Mouse (Mus musculus): Measurements from ENCODE around the gene Inpp5f.
A peak's percentile ranks its signal among the peaks of the same experiment; 100 is the strongest.
"Not testable (repeated sequence)": the region's sequence is repeated elsewhere in the genome, so short reads cannot be mapped to it uniquely, and the experiment has no call there.

Inpp5f gene

DNA sequence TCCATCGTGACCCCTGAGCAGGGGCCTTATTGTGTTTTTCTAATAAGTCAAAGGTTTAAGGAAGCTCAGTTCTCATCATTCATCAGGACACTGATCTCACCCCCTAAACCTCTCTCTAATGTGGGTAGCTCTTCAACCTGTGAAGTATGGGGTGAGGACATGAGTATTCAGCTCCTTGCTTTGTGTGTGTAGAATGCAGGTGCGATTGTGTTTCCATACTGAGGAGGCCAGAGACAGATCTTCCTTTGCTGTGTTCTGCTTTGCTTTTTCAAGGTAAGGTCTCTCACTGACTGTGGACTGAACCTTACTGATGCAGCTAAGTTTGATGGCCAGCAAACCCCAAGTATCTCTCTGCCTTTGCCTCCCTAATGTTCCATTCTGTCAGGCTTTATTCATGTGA is 14.9 kb upstream of the Inpp5f start:
- no peak for DNase-seq

DNA sequence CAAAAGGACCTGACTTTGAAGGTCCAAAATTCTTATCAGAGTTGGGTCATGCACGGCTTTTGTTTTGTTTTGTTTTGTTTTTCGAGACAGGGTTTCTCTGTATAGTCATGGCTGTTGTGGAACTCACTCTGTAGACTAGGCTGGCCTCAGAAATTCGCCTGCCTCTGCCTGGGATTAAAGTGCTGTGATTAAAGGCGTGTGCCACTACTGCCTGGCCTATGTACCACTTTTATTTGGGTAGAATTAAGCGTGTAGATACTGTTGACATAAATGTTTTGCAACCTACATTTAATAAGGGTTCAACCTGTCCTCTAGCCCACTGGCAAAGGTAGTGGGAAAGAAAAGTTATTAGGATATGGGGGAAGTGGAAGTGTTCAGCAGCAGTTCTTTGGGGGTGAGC is 12.1 kb upstream of the Inpp5f start:
- no peak for DNase-seq

DNA sequence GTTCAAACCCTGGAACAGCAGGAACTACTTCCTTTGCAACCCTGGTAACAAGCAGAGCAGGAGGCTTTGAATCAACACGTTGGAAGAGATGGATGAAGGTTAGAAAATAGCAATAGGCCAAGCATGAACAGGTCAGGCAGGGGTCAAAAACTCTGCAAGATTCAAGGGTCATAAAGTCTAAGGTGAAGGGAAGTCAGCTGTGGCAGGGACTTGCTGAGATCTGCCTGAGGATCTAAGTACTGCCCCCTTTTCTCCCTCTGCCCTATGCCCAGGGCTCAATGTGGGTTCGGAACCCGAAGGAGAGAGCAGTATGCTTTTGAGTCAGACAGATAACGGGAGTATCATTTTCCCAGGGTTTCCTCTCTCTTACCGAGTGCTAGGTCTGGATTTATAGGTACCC is 9.3 kb upstream of the Inpp5f start:
- DNase-seq: peak; percentile 61 to 67

DNA sequence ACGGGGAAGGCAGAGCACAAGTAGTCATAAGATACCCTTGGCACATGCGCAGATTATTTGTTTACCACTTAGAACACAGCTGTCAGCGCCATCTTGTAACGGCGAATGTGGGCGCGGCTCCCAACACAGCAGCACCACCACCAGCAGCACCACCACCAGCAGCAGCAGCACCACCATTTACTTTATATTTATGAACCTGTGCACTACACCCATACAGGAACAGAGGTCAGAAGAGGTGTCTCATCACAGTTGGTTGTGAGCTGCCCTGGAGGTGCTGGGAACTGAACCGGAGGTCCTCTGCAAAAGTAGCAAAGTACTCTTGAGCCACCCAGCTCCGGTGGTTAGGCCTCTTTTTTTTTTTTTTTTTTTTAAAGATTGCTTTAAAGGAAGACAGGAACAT is 1.2 kb upstream of the Inpp5f start:
- not testable (repeated sequence) for DNase-seq

GRCm38 (mm10) chr7:128610490-128610889 is 638 bp upstream of the Inpp5f start:
- no peak for DNase-seq

- peak; percentile 44 to 47 for DNase-seq
These were observed 777 bp downstream of the Inpp5f start for GRCm38 (mm10) chr7:128611799-128612411.

- DNase-seq: peak; percentile 60 to 65
These were observed 1.5 kb downstream of the Inpp5f start for GRCm38 (mm10) chr7:128612521-128613181.

GRCm38 (mm10) chr7:128613578-128613977 is 2.5 kb downstream of the Inpp5f start:
- DNase-seq: no peak

DNA sequence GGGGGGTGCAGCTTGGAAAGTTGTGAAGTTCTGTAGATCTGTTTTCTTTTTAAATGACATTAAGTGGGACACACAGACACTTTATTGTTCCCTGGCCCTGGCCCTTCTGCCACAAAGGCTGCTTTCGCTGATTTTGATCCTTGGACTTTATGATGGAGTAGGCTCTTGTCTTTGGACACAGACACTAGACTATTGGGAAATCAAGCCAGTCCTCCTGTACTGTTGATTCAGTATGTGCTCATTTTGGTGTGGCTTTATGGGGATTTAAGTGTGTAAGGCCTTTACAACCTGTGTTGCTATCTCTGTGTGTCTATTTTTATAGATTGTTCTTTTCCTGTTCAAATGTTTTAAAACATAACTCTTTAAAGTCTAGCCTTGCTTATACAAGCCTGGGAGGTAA is 6.5 kb downstream of the Inpp5f start:
- no peak for DNase-seq

GRCm38 (mm10) chr7:128620178-128620577 is 9.1 kb downstream of the Inpp5f start:
- no peak for DNase-seq

DNA sequence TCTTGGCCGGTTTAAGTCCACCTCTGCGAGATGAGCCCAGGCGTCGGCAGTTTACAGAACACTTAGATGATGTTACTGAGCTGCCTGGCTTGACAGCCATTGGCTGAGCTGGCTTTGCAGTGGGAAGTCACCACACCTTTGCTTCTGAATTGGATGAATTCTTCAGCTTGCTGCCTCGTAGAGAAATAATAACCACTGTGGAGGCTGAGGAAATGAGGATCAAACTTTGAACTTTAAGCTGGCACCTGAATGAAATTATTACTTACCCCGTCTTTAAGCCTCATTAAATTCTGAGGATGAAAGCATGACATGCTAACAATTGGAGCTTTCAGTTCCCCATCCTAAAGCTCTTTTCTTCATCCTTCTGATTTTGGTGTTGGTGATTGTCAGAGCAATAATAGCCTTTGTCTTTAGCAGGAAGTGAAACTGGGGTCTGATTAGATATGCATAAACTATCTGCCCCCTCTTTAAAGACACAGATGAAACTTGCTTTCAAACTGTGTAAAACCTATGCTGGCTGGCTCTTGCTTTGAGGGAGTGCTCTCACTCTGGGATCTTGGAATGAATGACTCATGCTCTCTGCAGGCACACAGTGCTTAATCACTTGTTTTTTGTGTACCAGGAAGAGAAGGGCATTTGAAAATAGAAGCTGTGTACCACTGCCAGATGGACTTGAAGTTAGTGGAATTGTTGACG is 11.3 kb downstream of the Inpp5f start:
- peak in 1 of 2 experiments; percentile 46 for DNase-seq

DNA sequence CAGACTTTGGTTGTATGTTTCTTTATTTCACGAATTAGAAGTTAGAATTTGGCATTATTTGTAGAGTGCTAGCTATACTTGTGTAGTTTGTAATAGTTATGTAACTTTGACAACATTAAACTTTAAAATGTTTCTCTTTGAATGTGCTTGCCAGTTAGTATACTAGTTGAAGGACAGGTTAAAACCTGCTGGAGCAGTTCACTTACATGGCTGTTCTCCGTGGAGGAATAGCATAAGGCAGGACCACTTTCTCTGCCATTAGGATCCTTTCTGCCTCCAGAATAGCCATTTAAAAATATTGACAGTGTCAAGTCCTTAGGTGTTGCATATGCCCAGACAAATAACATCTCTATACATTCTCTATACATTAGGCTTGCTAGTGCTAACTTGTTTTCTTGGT is 11.9 kb downstream of the Inpp5f start:
- no peak for DNase-seq

DNA sequence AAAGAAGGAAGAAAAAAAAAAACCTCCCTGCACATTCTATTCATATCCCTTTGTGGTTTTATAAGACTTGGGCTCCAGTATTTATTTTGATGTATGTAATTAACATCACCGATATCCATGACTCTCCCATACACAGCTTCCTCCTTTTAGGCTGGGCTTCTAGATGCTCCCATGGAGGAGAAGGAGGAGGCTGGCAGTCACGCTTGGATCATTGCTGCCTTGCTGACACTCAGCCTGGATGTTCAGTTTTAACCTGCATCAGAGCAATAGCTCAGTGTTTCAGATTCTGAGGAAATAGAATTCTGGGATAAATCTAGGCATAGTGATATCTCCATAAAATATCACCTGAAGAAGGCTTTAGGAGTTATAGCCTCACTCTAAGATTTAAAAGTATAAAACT is 14.3 kb downstream of the Inpp5f start:
- no peak for DNase-seq

- DNase-seq: no peak
These were observed 15.5 kb downstream of the Inpp5f start for GRCm38 (mm10) chr7:128626601-128627000.

- DNase-seq: peak; percentile 31 to 72
These were observed 16.1 kb downstream of the Inpp5f start for GRCm38 (mm10) chr7:128627251-128627650.

DNA sequence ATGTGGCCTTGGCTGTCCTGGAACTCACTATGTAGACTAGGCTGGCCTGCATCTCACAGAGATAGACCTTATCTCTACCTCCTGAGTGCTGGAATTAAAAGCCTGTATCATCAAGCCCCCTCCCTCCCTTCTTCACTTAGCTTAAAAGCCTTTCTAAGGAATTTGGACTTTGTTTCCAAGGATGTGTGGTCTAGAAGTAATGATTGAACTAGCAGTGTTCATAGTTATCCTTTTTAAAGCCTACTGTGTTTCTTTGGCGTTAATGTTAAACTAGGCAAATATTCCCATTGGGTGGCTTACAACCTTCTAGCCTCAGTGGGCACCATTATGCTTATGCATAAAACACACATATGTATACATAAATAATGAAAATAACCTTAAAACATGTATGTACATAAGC is 16.6 kb downstream of the Inpp5f start:
- peak in 1 of 2 experiments; percentile 46 for DNase-seq

- DNase-seq: no peak
These were observed 22.0 kb downstream of the Inpp5f start for GRCm38 (mm10) chr7:128633156-128633555.

DNA sequence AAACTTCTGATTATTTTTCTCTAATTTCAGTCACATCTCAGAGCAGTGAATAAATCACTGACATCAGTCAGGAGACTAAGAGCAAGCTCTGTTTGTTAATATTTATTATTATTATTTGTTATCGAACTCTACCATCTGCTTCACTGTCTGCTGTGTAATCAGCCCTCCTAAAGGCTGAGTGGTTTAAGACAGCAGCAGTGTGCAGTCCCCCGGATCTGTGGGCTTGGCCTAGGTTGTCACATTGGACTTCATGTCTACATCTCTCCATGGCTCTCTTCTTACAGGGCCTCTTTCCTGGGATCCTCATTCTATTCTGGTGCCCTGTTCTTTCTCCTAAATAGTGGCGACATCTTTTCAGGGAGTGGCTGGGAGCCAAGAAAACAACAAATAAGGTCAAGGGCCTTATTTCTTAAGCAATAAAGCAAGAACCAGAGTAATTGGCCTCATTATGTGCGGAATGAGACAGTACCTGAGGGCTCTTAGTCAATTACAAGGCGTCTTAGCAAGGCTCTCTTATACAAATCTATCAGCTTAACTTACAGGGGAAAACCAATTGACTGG is 28.9 kb downstream of the Inpp5f start:
- peak in 1 of 2 experiments; percentile 33 for DNase-seq

DNA sequence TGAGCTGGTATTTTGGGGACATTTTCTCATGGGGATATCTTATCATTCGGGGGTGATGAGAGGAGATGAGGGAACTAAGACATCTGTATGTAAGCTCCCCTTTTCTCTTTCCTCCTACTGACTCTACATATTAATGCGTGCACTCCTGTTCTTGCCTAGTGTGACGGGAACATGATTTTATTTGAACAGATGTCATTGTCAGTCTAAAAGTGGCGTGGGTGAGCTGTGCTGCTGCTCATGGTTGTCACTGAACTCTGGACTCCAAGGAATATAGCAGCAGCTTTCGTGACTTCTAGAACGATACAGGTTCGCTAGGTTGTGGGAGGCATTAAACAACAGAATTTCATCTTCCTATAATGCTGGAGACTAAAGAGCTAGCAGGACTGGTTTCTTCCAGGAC is 30.4 kb downstream of the Inpp5f start:
- DNase-seq: no peak

GRCm38 (mm10) chr7:128642386-128642785 is 31.3 kb downstream of the Inpp5f start:
- peak; percentile 29 to 49 for DNase-seq

- DNase-seq: peak in 1 of 2 experiments; percentile 12
These were observed 45.8 kb downstream of the Inpp5f start for GRCm38 (mm10) chr7:128656970-128657369.

DNA sequence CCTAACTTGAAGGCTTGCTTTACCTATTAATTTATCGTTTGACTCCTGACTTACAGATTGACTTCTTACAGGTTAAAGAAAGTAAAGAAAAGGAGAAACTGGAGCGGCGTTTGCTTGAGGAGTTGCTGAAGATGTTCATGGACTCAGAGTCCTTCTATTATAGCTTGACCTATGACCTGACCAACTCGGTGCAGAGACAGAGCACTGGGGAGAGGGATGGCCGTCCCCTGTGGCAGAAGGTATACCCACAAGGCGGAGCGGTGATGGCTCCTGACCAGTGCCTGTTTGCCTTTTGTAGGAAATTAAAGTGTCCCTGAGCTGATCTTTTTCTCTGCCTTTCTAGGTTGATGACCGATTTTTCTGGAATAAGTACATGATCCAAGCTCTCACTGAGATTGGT is 52.8 kb downstream of the Inpp5f start:
- no peak for DNase-seq

- DNase-seq: no peak
These were observed 53.8 kb downstream of the Inpp5f start for GRCm38 (mm10) chr7:128664861-128665377.

GRCm38 (mm10) chr7:128667788-128668187 is 56.7 kb downstream of the Inpp5f start:
- DNase-seq: no peak

All from kidney, postnatal 36 days (tissue).